Mouse (Mus musculus) layer of hippocampus, postnatal 10 days (tissue): Measurements from ENCODE around the gene Tcp11l1. TPM values are rescaled to one million over a fixed set of nuclear protein-coding genes. Genes with fewer than 3 reads are reported as not detected.

ENCODE experiments used
- DNase-seq, 2 experiments: peaks; one replicate each; pipeline ENCODE4 v3.0.0; 2021; ENCODE audit warnings: low spot score in 2 of 2
- long read RNA-seq: library from polyadenylated mRNA; stranded (forward); transcript quantifications from one replicate; pipeline ENCODE4 v2.0.0, GENCODE M21; 2023
- total RNA-seq, 2 experiments: library from RNA; stranded (reverse); gene quantifications; 2 replicates each; pipeline ENCODE4 v1.2.3; 2021

Gene Tcp11l1
- 10 to 100 TPM; 48.2 to 49.6 TPM for total RNA-seq
- long read RNA-seq, transcript Tcp11l1-206 (3 exons, 630 nt), result major isoform, 9 of 24 reads
- long read RNA-seq, partial matches to known transcripts, result 2 of 24 reads
- long read RNA-seq, other reads (novel, unspliced or antisense), result 13 of 24 reads

DNA sequence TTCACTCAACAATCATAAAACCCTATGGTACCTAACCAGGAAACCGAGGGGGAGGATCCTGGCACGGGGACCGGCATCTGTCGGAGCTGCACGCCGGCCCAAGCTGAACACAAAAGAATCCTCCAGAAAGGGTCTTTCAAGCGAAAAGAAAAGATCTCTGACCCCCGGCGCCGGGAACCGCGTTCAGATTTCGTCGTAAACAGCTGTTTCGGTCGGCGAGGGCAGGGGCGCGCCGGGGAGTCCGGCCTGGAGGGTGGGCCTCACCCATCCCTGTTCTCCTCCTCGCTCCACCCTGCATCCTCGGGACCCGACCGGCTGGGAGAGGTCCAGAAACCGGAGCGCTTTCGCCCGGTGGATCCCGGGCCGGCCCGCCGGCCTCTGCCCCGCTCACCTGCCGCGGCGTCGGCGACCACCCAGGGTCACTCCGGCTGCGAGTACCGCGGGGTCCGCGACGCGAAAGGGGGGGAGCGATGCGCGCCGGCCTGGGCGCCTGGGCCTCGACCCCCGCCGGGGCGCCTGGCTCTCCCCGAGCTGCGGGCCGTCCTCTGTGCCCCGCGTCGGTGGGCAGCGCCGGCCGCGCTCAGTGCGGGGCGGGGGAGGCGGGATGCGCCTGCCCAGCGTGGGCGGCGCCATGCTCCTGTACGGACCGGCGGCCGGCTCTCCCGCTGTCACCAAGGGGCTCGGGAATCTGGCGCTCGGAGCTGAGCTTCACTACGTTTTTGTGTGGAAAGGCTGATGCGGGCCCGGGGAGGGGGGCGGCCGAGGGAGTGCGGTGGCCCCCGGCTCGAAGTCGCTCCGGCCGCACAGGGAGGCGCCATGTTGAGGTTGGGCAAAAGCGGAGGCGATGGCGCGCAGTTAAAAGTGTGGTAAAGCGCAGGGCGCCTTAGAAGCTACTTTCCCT, at the start of gene Tcp11l1:
Tcp11l1 (minus strand) TSS at position 585 of the 901 bp plus-strand sequence.
- peak; percentile 72 to 80 for DNase-seq

DNA sequence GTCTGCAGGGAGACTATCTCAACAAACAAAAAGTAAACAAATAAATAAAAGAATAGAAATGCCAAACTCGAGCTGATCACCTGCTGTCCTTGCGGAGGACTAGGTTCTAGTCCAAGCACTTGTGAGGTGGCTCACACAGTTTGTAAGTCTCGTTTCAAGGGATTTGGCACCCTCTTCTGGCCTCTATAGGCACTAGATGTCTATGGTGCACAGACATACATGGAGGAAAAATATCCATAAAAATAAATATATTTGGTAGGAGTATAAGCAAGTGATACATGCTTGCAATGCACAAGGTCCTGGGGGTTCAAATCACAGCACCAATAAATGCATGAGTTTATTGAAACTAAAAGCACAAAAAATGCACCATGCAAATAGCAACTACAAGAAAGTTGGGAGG, 38.6 kb upstream of the Tcp11l1 start:
- DNase-seq, result no peak

DNA sequence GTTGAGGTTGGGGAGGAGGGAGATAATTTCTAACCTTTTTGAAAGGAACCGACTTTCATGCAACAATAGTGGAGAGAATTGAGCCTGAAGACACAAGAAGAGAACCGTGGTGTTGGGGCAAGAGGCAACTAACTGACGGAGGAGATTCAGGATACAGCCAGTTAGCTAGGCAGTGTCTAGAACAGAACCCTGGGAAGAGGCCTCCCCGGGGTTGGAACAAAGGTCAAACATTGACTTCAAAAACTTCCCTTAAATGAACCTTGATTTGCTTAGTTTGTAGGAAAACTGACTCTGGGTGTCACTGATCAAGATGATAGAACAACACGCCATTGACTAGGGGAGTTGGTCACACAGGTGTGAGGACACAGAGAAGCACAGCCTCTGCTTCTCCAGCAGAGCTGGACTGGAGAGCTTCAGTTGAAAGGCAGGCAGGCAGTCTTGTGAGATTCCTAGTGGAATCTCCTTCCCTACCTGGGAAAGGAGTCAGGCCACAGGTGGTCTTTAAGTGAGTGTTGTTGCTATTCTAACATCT, 36.7 kb upstream of the Tcp11l1 start:
- DNase-seq, result no peak

DNA sequence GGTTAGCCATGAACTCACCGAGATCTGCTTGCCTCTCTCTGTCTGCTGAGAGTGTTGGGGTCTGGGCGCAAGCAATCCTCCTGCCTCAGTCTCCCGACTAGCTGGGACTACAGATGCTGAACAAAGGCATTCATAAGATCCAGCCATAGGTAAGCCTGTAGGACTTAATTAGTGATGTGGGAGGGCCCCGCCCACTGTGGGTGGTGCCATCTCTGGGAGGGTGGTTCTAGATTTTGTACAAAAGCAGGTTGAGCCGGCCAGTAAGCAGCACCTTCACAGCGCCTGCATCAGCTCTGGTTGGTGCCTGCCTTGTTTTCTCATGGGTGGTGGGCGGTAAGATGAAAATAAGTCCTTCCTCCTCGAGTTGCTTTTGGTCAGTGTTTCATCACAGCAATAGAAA, 34.3 kb upstream of the Tcp11l1 start:
- no peak for DNase-seq

DNA sequence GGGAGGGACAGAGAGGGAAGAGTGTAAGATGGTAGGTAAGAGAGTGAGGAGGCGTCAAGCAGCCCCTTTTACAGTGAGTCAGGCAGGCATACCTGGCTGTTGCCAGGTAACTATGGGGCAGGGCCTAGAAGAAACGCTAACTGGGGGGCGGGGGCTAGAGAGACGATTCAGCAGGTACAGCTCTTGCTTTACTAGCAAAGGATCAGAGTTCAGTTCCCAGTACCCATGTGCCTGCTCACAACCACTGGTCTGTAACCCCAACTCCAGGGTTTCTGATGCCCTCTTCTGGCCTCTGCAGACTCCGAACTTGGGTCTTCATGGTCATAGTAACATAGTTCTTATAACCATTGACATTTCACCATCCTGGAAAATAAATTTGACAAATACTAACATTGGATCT, 32.0 kb upstream of the Tcp11l1 start:
- DNase-seq, result no peak

DNA sequence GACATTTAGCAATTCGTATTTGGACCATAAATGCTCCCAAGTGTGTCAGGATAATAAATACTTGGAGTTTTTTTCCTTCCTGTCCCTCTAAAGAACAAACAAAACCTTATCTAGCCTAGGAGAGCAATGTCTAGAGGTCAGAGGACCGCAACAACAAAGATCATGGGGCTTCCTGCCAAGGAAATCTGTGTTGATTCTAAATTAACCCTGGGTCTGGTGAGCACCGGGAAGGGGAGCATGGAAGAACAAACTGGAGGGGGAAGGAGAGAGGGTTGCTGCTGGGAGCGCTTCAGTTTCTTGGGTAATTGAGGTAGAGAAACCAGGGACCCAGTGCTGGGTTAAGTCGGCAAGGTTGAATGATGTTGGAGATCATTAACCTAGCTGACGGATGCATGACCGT, 31.2 kb upstream of the Tcp11l1 start:
- no peak for DNase-seq

DNA sequence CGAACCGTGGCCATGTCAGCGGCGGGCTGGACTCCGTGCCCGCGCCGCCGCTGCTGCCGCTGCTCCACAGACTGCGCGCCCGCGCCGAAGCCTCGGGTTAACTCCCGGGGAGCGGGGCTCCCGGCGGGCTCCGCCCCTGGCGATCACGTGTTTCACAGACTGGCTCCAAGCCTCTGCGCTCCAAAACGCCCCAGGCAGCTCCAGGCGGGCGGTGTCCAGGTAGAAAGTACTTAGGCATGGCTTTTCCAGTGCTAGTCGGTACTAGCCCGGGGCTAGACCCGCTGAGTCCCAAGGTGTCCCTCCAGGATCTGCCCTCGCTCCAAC, 30.7 kb upstream of the Tcp11l1 start, which contains the start of gene Depdc7:
Depdc7 (minus strand) TSS at position 138 of the 324 bp plus-strand sequence.
- DNase-seq, result peak; percentile 82 to 86

DNA sequence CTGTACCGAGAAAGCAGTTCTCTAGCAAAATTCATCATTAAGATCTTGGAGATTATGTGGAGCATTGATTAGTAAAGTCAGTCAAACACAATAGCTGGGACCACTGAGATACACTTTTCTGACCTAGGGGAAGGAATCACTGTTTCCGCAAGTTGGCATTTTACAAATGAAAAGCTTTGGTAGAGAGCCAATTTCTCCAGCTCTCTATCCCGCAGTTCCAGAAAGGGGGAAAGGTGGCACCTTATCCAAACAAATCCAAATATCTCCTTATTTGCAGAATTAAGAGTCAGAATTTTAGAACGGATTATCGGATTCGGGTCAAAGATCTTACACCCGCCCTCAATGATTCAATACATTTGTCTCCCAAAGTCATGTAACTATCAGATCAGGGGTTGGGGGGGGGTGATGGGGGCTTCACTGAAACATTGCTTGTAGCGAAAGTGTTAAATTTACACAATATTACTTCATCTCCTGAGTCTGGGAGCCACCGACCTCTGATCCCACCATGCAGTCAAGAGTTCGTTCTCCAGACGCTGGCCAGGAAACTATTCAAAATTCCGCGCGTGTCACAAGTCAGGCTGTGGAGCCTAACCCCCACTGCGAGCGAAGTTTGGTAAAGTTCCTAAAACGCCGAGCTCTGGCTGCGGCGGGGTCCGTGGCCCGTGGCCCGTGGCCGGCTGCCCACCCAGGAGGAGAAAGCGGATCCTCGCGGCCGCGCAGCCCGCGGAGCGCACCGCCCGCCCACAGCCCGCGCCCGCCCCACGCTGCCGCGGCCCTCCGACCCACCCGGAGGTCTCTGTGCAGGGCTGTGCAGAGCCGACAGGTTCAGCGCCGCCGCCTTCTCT, 30.1 kb upstream of the Tcp11l1 start:
- no peak for DNase-seq

DNA sequence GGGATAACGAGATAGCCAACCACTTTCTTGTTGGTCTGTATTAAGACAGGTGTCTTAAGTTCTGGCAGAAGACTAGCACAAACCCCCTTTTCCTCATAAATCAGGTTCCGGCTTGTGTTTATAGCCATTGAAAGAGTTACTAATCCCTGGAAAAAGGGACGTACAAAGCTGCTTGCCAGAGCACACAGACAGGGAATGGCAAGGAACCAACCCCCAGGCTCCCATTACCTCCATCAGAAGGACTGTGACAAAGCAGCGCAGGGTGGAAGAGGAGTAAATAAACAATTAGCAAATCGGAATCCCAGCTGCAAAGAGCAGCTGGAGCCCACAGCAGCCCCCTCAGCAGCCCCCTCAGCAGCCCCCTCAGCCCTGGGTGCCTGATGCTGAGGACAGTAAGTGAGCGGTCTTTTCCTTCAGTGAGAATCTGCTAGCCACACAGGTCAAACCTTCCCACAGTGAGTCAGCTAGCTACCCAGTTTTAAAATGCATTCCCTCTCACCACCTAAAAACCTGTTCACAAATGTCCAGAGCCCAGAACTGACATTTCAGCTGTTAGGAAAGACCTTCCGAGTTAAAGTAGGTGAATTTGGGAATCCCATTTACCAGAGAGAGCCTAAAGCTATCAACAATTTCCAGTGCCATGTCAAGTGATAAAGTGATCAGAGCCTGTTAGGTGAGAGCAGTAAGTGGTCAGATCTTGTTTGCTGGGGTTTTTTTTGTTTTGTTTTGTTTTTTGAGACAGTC, 29.2 kb upstream of the Tcp11l1 start:
- no peak for DNase-seq

DNA sequence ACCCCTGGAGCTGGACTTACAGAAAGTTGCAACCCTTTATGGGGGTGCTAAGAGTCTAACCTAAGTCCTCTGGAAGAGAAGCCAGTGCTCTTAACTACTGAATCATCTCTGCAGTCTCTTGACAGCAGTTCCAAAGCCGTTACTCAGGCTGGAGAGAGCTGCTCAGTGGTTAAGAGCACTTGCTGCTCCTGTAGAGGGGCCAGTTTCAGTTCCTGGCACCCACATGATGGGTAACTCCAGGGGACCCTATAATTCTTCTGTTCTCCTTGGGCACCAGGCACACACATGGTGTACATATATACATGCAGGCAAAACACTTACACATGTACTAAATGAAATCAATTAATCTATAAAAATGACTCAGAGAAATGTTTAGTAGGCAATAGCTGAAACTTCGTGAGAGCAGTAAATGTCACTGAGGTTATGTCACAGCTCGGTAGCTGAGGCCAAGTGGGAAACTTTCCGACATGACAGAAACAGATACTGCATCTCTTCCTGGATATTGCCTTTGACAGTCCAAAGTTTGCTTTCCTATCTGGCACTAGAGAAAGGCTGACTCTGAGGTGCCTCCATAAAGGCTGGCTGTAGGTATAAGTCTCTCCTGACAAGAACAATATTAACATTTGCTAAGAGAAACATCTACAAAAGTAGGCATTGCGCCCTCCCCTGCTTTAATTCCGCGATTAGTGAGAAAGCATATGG, 28.4 kb upstream of the Tcp11l1 start:
- no peak for DNase-seq

DNA sequence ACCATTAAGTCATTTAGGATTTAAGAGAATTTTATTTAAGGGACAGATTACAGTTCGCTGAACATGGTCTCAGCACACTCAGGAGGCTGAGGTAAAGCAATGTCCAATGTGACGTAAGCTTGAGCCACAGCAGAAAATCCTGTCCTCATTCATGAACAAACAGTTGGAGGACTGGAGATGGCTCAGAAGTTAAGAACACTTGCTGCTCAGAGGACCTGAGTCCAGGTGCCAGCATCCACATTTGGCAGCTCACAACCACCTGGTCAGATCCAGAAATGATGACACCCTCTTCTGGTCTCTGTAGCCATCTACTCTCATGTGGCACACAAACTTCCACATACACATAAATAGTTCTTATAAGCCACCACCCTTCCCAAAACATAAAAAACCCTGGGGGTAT, 27.7 kb upstream of the Tcp11l1 start:
- DNase-seq, result no peak

DNA sequence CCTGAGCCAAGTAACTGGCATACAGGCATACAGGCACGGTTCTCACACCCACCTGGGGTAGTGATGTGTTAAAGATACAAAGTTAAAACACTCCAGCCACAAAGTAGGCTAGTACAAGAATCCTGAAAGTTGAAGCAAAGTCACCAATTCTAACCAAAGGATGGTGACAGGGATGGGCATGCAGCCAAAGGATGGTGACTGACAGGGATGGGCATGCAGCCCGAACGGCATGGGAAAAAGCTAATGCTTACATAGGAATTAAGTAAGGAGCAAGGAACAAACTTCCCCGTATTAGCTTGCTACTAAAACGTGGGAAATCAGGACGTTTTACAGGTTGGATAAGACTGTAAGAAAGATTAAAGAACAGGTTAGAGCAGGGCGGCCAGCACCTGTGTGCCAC, 24.3 kb upstream of the Tcp11l1 start:
- DNase-seq, result no peak

DNA sequence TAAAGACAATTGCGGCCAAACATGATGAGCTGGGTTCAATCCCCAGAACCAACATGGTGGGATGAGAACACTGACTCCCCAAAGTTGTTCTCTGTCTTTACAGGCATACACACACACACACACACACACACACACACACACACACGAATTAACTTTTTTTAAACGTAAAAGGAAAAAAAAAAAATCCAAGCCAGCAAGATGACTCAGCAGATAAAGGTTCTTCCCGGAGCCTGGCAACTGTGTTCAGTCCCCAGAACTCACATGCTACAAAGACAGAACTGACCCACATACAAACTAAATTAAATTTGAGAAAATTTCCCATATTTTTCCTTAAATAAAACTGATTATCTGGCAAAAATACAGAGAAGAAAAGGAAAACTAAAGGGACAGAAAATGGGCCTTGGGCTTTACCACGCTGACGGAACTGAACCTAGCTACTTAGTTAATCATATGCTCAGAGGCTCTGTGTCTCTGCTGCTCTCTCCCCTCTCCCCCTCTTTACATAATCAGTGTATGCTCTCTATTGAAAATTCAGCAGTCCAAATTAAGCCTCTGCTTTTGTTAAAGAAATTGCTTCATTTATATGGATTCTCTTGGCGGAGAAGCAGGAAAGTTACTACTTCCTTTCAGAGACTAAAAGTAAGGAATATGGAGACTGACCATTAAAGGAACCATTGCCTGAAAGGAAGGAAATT, 20.7 kb upstream of the Tcp11l1 start:
- DNase-seq, result no peak

DNA sequence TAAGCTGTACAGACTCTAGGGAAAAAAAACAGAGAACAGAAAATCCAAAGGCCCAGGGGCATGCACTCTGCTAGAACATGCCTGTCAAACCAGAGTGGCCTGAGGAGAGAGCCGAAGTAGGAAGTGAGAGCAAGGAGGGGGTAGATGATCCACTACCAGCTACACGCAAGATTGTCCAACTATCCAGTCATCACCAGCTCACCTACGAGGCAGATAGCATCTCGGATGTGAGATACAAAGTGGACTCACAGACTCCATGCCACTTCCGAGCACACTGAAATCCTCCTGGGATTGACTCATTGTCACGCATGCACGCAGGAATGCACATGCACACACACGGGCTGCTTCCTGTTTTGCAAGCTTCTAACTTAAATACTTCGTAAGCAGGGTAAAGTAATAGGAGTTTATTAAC, 20.1 kb upstream of the Tcp11l1 start:
- DNase-seq, result no peak

DNA sequence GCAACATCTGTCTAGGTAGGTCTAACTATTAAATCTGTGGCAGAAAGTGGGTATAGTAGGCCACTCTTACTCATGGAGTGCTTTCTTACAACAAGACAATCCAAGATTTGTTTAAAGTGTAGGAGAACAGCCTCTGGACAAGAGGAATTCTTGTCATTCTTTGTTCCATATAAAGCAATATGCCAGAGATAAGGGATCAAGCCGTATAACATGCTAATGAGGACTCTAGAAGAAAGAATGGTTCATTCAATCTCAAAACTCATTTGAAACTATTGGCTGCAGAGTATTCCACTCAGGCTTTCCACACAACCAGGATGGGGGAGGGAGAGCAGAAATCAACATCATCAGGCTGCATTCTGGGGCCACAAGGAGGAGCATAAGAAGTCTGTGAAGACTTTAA, 15.4 kb upstream of the Tcp11l1 start:
- DNase-seq, result no peak

DNA sequence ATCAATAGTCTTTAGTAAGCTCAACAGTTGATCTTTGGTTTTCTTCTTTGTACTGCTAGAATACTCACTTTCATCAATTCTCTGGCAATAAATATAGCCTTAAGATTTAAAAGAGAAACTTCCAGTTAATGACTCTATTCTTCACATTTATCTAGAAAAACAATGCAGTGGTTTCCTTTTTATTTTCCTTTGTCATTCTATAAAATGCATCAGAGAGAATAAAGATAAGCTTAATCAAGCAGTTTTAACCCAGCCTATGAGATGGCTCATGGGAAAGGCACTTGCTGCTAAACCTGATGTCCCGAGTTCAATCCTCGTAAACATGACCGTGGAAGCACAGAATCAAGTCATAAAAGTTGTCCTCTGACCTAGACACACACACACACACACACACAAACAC, 10.1 kb upstream of the Tcp11l1 start:
- DNase-seq, result no peak

DNA sequence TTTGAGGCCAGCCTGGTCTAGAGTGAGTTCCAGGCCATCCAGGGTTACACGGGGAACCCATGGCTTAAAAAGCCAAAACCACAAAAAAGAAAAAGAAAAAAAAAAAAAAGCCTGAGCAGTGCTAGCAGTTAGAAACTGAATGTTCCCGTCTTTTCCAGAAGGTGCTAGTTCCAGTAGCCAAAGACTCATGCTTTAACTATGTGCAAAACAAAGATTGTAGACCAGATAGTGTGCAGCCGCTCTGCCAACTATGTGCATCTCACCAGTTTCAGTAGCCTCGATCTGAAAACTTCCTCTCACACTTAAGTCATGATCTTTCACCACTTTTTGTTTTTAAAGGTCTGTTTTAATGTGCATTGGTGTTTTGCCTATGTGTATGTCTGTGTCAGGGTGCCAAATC, 5.9 kb upstream of the Tcp11l1 start:
- no peak for DNase-seq

DNA sequence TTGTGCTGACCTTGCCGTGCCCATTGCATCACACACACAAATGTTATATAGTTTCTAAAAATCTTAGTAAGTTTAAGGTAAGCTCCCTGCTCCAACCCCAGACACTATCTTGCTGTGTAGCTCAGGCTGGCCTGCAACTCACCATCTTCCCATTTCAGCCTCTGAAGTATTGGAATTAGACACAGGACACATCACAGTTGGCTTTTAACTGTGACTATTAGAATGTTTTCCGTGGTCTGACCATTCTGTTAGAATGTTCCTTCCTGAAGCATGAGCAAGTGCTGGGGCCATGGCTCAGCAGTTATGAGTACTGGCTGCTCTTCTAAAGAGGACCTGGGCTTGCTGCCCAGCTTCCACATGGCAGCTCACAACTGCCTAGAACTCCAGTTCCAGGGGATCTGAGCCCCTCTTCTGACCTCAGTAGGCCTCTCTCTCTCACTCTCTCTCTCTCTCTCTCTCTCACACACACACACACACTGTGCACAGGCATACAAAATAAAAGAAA, 5.3 kb upstream of the Tcp11l1 start:
- no peak for DNase-seq

DNA sequence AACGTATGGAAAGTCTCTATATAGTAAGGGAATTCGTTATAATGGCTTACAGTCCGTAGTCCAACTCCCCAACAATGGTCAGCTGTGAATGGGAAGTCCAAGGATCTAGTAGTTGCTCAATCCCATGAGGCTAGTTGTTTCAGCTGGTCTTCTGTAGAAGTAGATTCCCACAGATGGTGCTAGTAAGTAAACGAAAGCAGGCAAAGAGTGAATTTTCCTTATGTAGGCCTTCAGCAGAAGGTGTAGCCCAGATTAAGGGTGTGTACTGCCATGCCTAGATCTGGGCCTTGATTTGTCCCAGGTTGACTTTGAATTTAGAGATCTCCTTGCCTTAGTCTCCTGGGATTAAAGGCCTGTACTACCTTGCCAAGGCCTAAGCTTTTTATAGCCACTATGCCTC, 4.3 kb upstream of the Tcp11l1 start, which contains the start of gene Pin1rt1:
Pin1rt1 (minus strand) TSS at position 101 of the 400 bp plus-strand sequence.
- no peak for DNase-seq
